Mouse (Mus musculus): ENCODE data around the gene Ttc23. TPM values are rescaled to one million over a fixed set of nuclear protein-coding genes. Genes with fewer than 3 reads are reported as not detected.

Gene Ttc23
- polyA plus RNA-seq, 1 experiment from 2014 or later, result 41.7 TPM

DNA sequence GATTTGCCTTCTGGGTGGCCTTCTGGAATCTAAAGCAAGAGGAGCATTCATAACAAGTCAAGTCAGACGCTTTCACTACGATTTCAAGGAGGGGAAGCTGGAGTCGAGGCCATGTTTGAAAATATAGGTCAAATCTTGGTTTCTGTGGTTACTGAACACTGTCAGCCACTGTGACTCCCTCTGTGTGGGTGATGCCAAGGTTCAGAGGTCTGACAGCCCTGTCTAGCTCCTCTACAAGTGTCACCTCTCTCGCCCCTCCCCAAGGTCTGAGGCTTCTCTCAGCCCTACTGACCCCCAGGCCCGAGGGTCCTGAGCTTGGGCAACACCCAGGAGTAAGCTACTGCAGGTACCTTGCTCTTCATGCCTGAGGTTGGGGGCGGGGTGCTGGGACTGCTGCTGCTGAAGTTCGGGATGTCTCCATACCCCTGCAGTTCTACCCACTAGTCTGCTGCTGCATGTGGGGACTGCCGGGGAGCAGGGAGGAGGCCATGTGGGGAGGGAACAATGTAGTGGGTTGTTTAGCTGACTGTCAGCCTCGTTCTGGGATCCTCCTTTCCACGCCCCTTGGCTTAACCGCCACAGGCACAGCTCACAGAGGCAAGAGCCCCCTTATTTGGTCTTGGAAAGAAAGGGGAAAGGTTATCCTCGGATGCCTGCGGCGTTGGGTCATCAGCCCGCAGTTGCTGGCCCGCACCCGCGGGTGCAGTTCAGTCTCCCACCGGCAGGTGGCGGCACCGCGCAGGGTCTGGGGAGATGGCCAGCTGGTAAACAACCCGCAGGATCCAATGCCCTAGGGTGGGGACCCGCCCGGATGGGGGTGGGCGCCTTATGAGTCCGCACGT is 156.0 kb downstream of the Ttc23 start:
- peak; percentile 83 for ATAC-seq (ENCODE audit: low FRiP score, low TSS enrichment)
- Histone ChIP-seq H3K27ac (ENCODE audit: low read depth, low read length) (no peak overlapping the region), H3K36me3 (ENCODE audit: control insufficient read depth, insufficient read depth, low read length) (no peaks in the 10 kb centered on the region), H3K4me3 (ENCODE audit: low read length) (peak overlapping the region; percentile 25), H3K4me1 (ENCODE audit: control insufficient read depth, insufficient read depth, low read length) (no peaks in the 10 kb centered on the region), H3K9ac (ENCODE audit: low read depth, low read length) (0 out of 2 replicates have a peak overlapping the region, but pooled peaks have one; percentile 12), H3K9me3 (ENCODE audit: control insufficient read depth, low read length) (no peaks in the 10 kb centered on the region), H3K4me2 (replicated peaks; ENCODE audit: low read depth, low read length) (peak overlapping the region; percentile 42), H3K27me3 (ENCODE audit: control insufficient read depth, insufficient read depth, low read length) (no peaks in the 10 kb centered on the region)
- 14% methylated on average over 28 of the region's 28 CpGs for WGBS

- peak overlapping the region; percentile 25 for H3K4me3 ChIP-seq (ENCODE audit: low read length)
- no peaks in the 10 kb centered on the region for H3K27me3 ChIP-seq (ENCODE audit: control insufficient read depth, insufficient read depth, low read length)
- peak overlapping the region; percentile 42 for H3K4me2 ChIP-seq (replicated peaks; ENCODE audit: low read depth, low read length)
- no peak overlapping the region for H3K27ac ChIP-seq (ENCODE audit: low read depth, low read length)
- H3K9ac ChIP-seq (ENCODE audit: low read depth, low read length), result 0 out of 2 replicates have a peak overlapping the region, but pooled peaks have one; percentile 12
- no peaks in the 10 kb centered on the region for H3K9me3 ChIP-seq (ENCODE audit: control insufficient read depth, low read length)
- H3K36me3 ChIP-seq (ENCODE audit: control insufficient read depth, insufficient read depth, low read length), result no peaks in the 10 kb centered on the region
- H3K4me1 ChIP-seq (ENCODE audit: control insufficient read depth, insufficient read depth, low read length), result no peaks in the 10 kb centered on the region
- 23% methylated on average over 12 of the region's 13 CpGs for WGBS
- ATAC-seq (ENCODE audit: low FRiP score, low TSS enrichment), result no peak; the same call in 1 of the 2 replicates
Measured at GRCm38 (mm10) chr7:67803857-67804215, 156.6 kb downstream of the Ttc23 start.

Small RNA genes within 50 kb of the gene (microRNA-seq; reads per million reads assigned to microRNA genes)
- gene Gm23844, result not detected

Other genes with a start within 250 kb of the Ttc23 start
- 16.9 and 18.4 TPM in 2 replicates for gene Lrrc28, start 2.1 kb upstream of the Ttc23 start, polyA plus RNA-seq (2014; fragmentation: Nextera tagmentation; extraction: Ambion mirVana)
- gene Synm, start 112.3 kb downstream of the Ttc23 start, polyA plus RNA-seq (2014; fragmentation: Nextera tagmentation; extraction: Ambion mirVana), result 0.70 and 1.3 TPM in 2 replicates

All from kidney, embryonic 14.5 days (tissue).